Mouse (Mus musculus) embryonic stem cell, embryonic (primary cell): ENCODE data around the gene Cacna1c.

Source experiments
- CTCF ChIA-PET, 4 experiments: fragments of 300-600 bp in 2 of 4; fragments of 350-600 bp in 2 of 4; sonication (Branson Sonifier 250); formaldehyde crosslinking; loops; one replicate each; lab custom pipeline; 2022; ENCODE audit warnings: inconsistent platforms in 2 of 4; lab: Charles Lee
- POLR2A ChIA-PET, 4 experiments: fragments of 300-600 bp in 2 of 4; fragments of 350-600 bp in 2 of 4; sonication (Branson Sonifier 250); formaldehyde crosslinking; loops; one replicate each; lab custom pipeline; 2022; ENCODE audit warnings: antibody characterized with exemption in 4 of 4, inconsistent platforms in 1 of 4; lab: Charles Lee

Cacna1c gene

DNA sequence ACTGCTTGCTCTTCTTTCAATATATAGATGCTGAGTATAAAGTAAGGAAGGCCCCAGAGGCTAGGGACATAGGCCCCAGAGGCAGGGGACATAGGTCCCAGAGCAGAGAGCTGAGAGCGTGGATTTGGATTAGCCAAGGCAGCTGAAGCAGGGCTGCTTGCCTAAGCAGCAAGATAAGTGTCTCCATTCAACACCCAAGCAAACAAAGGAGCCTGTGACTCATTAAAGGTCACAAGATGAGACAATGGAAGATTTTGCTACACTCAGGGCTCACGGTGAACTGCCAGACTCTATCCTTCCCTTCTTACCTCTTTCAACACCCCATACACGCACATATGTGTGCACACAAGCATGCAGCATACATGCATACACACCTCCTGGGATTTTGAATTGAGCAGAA, 137.3 kb downstream of the Cacna1c start:
- ChIA-PET POLR2A (no interaction called here), CTCF (no interaction called here)

DNA sequence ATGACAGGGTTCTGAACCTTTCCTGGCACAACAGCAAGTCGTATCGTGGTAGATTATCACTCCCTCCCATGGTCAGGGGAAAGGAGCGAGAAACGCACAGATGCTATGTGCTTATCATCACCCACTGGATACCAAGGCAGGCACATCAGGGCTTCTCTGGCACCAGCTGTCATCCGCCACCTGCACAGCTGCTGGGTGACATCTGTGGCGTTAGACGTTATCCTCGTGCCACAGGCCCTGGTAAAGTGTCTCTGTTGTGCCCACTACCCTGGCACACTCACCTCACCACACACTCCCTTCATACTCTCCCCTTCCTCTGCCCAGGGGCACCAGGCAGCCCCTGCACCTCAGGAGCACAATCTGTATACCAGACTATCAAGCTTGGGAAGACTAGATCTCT, 137.8 kb downstream of the Cacna1c start:
- ChIA-PET POLR2A (interaction anchor here in 1 of 4 experiments (0.6 kb wide), 1 partner anchor 386 kb away, joined by 3 read pairs; no protein-coding TSS in a partner anchor), CTCF (no interaction called here)

DNA sequence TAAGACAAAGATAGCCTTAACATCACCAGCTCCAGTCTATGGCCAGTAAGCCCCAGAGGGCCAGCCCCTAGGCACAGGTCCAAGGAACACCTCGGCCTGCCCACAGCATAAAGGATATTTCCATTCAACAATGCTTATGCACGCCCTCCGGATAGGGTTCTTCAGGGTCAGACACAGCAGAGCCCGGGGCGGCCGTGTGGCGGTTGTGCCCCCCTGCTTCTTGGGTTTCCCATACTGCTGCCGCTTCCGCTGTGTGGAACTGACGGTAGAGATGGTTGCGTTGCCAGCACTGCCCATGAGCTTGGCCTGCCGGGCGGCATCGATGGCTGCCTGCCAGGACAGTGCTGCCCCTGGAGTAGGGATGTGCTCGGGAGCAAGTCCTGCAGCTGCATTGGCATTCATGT, 139.1 kb downstream of the Cacna1c start:
- ChIA-PET POLR2A (interaction anchor here in 1 of 4 experiments (0.6 kb wide), 1 partner anchor 19 kb away, joined by 4 read pairs; no protein-coding TSS in a partner anchor), CTCF (no interaction called here)

DNA sequence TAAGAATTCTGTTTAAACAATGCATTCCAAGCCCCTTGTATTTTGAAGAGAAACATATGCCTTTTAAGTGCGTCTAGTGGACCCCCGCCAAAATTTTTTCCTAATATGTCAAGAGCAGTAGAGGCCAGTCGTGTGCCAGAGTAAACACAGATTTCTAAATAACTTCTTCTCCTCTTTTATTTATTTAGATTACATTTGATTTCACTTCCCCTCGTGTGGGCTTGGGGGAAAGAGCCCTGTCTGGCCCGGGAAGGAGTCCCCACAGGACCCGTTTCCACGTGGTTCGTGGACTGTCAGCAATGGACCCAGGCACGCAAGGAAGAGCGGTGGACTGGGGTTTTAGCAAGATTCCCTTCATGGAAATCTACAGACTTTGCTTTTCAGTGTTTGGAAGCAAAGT, 143.4 kb downstream of the Cacna1c start:
- POLR2A ChIA-PET = interaction anchor here in 1 of 4 experiments (0.6 kb wide), 1 partner anchor 362 kb away, joined by 3 read pairs; no protein-coding TSS in a partner anchor
- CTCF ChIA-PET = no interaction called here

DNA sequence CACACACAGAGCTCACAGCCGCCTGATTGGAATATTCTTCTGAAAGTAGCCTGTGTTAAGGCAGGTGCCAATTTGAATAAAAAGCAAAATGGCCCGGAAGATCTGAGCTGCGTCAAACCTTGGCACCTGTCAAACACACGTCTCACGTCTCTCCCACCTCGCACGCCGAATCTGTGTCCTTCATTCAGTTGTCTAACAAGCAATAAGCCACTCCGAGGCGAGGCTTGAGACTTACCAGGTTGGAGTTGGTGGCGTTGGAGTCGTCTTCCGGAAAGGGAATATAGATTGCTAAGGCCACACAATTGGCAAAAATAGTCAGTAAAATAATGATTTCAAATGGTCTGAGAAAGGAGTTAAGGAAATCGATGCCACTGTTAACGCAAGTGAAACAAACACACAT, 143.9 kb downstream of the Cacna1c start:
- CTCF ChIA-PET = no interaction called here
- POLR2A ChIA-PET = interaction anchor here in 1 of 4 experiments (0.6 kb wide), 1 partner anchor 363 kb away, joined by 3 read pairs; no protein-coding TSS in a partner anchor

DNA sequence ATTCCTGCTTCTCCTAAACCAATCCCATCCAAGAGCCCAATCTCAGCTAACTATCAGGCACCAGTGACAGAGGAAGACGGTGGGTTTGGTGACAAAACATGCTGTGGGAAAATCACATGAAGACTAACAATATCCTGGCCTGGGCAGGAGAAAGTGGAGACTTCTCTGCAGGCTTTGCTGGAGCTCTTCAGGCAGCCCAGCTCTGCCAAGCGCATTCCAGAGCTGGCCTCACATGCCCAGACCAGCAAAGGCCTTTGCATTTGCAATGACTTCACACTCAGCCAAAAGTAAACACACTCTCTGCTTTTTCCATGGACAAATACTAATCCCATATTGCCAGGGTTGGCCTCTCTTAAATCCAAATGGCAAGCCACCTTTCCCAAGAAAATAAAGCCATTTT, 144.5 kb downstream of the Cacna1c start:
- ChIA-PET CTCF (no interaction called here), POLR2A (no interaction called here)

DNA sequence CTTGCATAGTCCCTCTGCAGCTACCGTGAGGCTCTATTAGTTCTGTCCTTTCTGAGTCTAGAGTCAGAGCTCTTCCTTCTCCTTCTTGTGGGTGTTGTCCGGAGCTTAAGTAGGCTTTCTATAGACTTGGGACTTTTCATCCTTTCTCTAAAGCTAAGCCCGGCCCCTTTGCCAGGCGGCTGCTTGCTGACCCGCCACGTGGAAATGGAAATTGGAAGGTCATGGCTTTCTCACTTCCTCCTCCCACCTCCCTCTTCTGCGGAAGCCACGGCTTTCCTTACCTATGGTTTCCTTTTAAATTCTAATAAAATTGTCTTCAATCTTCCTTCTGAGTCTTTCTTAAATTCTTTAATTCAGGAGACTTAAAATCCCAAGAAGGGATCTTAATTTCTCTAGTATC, 148.9 kb downstream of the Cacna1c start:
- ChIA-PET POLR2A (interaction anchor here in 1 of 4 experiments (0.7 kb wide), 1 partner anchor 214 kb away, joined by 3 read pairs; no protein-coding TSS in a partner anchor), CTCF (no interaction called here)

DNA sequence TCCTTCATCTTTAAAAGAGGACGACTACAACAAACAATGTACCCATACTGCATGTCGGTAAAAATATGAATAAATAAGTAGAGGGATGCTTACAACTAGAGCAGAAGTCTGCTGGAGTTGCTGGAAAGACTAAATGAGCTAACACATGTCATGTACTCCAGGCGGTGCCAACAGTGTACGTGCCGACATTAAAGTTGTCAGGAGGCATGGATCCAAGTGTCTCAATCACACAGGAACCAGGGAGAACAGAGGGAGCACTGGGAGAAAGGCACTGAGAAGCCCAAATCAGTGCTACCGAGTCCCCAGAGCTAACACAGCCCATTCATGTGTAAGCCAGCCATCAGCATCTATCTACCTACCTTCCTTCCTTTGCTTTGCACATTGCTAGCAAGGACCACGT, 150.7 kb downstream of the Cacna1c start:
- CTCF ChIA-PET = no interaction called here

DNA sequence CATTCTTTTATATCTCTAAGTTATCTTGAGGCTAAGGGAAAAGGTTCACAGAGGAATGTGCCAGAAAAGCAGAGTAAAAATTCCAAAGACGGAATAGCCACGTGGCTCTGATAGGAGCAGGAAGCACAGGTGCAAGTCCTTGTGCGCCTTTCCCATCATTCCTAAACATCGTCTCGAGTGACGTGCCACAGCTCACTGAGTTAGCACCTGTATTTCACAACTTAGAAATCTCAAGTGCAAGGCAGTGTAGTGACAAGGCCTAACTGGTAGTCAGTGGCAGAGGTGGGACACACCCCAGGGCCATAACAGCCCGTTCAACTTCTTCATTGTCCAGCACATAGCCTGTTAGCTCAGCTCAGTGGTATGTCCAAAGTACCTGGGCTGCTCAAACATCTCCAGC, 152.1 kb downstream of the Cacna1c start:
- ChIA-PET POLR2A (interaction anchor here in 1 of 4 experiments (0.6 kb wide), 1 partner anchor 227 kb away, joined by 6 read pairs; no protein-coding TSS in a partner anchor), CTCF (no interaction called here)

More for the DNA sequence above, 150.7 kb downstream of the Cacna1c start:
- POLR2A ChIA-PET = no interaction called here

DNA sequence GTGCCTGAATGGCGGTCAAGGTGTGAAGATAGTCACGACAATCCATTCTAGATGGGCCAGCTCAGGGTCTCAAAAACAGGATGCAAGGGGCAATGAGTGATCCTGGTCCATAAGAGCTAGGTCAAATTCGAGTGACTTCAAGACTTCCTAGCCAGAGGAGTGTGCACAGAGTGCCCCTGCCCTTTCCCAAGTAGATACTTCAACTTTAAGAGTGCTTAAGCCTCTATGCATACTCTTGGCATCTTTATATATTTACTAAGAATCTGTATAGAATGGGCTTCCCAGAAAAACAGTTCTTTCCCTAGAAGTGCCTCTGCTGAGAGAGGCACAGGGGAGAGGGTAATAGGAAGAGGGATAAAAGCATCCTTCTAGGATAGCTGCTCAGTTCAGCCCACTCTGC, 153.4 kb downstream of the Cacna1c start:
- POLR2A ChIA-PET = no interaction called here
- CTCF ChIA-PET = interaction anchor here in 1 of 4 experiments (0.5 kb wide), 1 partner anchor 401 kb away, joined by 5 read pairs; no protein-coding TSS in a partner anchor

DNA sequence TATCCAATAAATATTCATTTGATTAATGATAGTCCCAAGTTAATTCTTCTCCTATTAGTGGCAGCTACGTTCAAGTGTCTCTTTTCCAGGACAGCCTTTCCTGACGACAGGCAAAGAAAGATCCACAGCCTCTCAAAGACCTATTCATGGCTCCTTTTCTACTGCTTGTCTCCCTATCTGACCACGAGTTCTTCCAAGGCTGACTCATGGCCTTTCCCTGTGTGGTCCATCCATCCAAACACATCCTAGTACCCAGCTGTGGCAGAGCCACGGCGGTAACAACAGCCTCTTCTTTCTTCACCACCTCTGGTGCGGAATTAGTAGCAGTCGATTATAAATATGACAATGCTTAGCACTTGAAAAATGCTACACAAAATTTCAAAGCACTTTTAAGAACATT, 155.3 kb downstream of the Cacna1c start:
- ChIA-PET CTCF (no interaction called here), POLR2A (interaction anchor here in 1 of 4 experiments (0.5 kb wide), 1 partner anchor 341 kb away, joined by 4 read pairs; no protein-coding TSS in a partner anchor)

DNA sequence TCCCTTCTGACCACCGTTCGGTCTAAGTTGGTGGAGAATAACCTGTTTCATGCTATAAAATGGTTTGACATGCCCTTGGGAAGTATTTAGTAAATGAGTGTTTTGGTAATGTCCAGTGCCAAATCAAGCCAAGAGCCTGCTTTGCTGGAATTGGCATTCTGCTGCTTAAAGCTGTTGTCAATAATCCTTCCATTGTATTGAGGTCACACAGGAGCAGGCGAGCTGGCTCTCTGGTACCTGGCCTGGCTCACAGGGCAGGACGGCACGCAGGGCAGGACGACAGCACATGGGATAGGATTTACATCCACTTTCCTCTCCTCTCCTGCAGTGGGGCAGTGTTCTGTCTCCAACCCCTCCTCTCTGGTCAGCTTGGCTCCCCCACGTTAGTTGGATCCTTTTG, 156.4 kb downstream of the Cacna1c start:
- ChIA-PET POLR2A (no interaction called here), CTCF (no interaction called here)

DNA sequence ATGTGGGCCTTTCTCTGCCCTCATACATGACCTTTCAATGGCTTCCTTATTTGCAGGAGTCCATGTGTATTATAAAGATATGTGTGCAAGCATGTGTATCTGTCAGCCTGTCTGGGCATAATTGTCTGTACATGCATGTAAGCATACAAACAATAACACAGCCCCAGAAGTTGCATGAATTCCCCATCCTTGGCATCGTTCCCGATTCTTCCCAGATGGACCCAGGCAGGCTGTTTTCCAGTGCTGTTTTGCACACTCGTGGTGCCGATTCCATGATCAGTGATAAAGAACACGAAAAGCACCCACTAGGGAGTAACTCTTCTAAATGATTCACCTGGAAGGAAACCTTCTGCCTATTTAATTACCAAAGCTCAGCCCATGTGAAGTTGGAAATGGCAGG, 156.9 kb downstream of the Cacna1c start:
- CTCF ChIA-PET = no interaction called here
- POLR2A ChIA-PET = no interaction called here

DNA sequence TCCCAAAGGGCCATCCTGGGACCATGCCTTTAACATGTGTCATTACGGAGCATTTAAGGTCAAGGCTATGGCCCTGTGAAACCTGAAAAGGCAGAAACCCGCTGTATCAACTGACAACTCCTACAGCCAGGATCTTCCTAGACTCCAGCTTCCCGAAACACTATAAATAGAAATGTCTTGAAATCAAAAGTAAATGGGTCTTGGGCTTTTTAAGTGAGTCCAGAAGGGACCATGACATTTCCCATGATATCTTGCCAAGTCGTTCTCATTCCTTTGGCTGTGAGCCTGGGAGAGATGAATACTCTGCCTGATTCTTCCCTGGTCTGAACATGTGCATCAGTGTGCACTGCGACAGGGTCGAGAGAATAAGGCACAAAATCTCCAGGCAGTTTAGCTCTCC, 158.4 kb downstream of the Cacna1c start:
- POLR2A ChIA-PET = no interaction called here
- CTCF ChIA-PET = no interaction called here

DNA sequence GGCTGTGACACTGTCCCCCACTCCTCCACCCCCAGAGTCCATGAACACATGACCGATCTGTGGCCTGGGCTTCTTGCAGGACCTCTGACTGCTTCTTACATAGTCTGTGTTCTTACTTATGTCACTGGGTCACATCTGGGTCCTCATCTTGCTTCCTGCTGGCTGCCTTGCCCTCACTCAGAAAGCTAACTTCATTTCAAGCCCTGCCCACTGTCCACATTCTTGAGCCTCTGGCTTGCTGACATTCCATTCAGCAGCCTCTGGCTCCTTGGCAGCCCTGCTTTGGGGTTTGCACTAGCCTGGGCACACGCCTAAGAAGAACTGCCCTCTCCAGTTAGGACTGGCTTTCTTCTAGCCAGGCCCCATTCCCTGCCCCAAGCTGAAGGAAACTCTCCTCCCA, 159.2 kb downstream of the Cacna1c start:
- POLR2A ChIA-PET = interaction anchor here in 1 of 4 experiments (0.6 kb wide), 1 partner anchor 357 kb away, joined by 3 read pairs; no protein-coding TSS in a partner anchor

DNA sequence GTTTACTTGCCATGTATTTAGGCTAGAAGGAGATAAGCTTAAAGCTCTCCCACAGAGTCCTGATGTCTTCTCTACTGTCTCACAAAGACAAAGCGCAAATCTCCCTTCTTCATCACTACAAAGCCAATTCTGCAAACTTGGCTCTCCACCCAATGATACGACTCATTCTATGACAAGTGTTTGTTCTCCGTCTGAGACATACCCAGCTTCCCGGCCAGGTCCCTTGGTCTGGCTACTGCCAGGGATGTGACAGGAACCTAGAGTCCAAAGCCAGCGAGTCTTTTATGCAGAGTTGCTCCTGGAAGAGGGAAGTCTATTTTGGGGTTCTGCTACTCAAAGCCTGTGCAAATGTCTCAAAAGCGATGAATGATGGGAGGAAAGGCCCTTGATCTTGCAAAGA, 160.9 kb downstream of the Cacna1c start:
- CTCF ChIA-PET = no interaction called here
- POLR2A ChIA-PET = no interaction called here

More for the DNA sequence above, 159.2 kb downstream of the Cacna1c start:
- CTCF ChIA-PET = no interaction called here

DNA sequence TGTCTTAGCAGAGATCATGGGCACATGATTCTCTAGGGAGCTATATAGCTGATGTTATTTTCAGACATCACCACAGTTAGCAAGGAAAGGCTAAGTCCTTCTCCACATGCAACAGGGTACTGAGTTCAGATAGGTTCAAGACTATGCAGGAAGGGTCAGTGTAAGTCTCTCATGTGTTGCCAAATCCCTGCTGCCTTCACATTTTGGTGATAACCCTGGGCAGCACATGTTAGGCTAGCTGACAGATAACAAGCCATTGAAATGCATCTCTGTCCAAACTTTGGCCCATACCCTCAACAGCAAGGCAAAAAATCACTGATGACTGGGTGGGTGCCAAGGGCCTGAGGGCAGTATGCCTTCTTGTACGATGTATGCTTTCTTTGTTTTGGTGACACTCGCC, 161.3 kb downstream of the Cacna1c start:
- ChIA-PET CTCF (no interaction called here), POLR2A (no interaction called here)

DNA sequence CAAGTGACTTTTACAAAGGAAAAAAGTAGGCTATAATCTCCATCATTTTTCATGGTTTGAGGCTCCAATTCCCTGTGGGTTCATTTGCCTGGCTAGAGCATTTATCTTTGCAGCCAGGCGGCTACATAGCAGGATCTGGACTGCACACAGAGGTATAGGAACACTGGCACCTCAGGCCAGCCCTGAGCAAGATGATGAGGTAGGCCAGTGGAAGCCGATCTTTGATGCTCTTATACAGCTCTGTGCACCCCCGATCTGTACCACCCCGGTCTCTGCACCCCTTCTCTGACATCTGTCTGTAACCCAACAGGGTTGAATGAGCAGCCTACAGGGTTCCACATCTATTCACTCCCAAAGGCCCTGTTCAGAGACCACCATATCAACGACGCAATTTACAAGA, 168.3 kb downstream of the Cacna1c start:
- ChIA-PET CTCF (no interaction called here), POLR2A (interaction anchor here in 1 of 4 experiments (0.7 kb wide), 1 partner anchor 41 kb away, joined by 6 read pairs; no protein-coding TSS in a partner anchor)

DNA sequence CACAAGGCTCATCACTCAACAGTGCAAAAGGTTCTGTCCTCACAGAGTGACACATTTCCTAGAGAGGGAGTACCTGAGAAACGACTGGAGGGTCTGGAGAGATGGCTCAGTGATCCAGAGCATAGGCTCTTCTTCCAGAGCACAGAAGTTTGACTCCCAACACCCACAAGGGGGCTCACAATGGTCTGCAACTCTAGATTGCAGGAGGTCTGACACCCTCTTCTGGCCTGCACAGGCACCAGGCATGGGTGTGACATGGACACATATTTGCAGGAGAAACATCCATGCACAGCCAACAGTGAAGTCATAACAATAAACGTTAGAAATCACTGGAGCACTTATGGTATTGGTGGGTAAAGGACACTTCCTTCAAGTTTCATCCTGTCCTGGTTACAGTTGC, 173.4 kb downstream of the Cacna1c start:
- POLR2A ChIA-PET = interaction anchor here in 1 of 4 experiments (0.6 kb wide), 1 partner anchor 114 kb away, joined by 3 read pairs; no protein-coding TSS in a partner anchor
- CTCF ChIA-PET = no interaction called here

DNA sequence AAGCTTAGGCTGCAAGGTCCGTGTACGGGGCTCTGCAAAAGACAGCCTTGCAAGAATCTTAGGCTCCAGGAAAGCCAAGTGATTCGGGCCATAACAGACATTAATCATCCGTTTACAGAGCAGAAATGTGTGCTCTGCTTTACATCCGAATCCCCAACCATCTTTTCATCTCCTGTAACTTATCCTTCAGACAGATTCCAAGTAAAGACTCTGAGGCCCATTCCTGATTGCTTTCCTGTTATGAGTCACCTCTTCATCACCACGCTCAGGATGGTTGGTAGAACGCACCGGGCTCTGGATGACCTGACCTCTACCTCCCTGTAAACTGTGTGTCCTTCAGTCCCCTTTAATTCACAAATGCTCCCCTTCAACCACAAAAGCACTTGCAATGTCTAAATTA, 175.0 kb downstream of the Cacna1c start:
- POLR2A ChIA-PET = interaction anchor here in 1 of 4 experiments (0.6 kb wide), 1 partner anchor 715 kb away, joined by 4 read pairs; no protein-coding TSS in a partner anchor
- CTCF ChIA-PET = no interaction called here

DNA sequence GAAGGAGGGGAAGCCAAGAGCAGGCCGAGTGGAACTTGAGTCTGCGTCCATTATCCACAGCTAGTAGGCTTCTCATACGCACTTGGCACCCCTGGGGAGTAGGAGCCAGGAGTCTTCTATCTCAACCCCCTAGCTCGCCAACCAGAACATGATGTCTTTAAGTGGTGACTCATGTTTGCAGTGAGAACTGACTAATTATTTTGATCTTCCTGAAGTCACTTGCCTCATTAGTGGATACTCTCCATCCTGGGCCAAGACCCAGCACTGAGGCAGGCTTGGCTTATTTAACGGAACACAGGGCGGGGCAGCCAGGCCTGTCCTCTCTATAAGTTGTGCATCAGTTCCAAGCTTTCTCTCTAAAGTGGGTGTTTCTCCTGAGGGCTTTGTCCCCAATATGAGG, 177.3 kb downstream of the Cacna1c start:
- ChIA-PET CTCF (interaction anchor here in 1 of 4 experiments (0.5 kb wide), 1 partner anchor 419 kb away, joined by 4 read pairs; no protein-coding TSS in a partner anchor), POLR2A (no interaction called here)
